Mouse (Mus musculus): ENCODE data around the gene Tnfrsf13c.

DNA sequence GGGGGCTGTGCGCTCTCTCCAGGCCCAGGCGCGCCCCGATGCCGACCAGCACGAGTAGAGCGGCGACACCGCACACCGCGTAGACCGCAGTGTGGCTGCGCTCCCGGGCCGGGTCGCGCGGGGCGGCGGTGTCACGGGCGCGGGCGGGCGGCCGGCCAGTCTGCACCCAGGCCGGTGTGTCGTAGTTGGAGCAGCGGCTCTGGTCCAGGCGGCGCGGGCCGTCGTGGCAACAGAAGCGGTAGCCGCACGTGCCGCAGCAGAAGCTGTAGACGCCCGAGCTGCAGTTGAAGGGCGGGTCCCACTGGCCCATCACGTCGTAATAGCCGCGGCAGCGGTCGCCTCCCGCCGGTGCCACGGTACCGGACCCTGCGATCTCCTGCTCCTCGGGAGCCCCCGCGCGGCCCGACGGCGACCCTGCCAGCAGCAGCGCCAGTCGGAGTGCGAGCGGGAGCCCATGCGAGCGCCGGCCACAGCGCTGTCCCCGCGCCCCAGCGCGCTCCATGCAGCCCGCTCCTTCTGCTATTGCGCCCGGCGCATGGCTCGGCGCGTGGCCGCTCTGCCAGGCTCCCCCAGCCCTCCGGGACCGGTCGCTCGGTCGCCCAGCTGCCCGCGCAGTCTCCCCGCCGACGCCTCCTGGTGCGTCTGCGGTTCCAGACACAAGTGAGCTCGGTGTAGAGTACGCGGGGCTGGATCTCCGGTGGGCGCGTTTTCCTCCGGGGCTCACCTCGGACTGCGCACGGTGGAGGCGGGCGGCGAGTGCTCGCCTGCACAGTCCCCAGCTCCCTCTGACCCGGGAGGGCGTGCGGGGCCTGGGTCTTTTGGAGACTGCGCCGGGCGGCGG is 12.0 kb downstream of the Tnfrsf13c start:
- TF ChIP-seq GATA1 (IDR thresholded peaks at IDR 0.05; ENCODE audit: low read length) (no peak), TAL1 (IDR thresholded peaks at IDR 0.05; ENCODE audit: low read length) (no peak)

Data from erythroblast, embryonic 14.5 days (primary cell).